Mouse (Mus musculus) gastrocnemius, postnatal 14 days (tissue): ENCODE results near the gene Stx2. TPM values are rescaled to one million over a fixed set of nuclear protein-coding genes. Genes with fewer than 3 reads are reported as not detected.
"Not testable (repeated sequence)": the region's sequence is repeated elsewhere in the genome, so short reads cannot be mapped to it uniquely, and the experiment has no call there.

Experiments used
- DNase-seq: peaks from one replicate; pipeline ENCODE4 v3.0.0; 2021; ENCODE audit warnings: mixed read lengths
- intact Hi-C: fragments of 180-260 bp; cut with DNase I; formaldehyde crosslinking; loops from one replicate; pipeline ENCODE4 v1.15.1; 2025; ENCODE audit warnings: low total_unique reads
- total RNA-seq, 2 experiments: library from RNA; stranded (reverse); gene quantifications; 2 replicates each; pipeline ENCODE4 v1.2.3; 2021

Gene Stx2
- total RNA-seq, 2 experiments from 2014 or later, result 8.7 to 10.4 TPM

DNA sequence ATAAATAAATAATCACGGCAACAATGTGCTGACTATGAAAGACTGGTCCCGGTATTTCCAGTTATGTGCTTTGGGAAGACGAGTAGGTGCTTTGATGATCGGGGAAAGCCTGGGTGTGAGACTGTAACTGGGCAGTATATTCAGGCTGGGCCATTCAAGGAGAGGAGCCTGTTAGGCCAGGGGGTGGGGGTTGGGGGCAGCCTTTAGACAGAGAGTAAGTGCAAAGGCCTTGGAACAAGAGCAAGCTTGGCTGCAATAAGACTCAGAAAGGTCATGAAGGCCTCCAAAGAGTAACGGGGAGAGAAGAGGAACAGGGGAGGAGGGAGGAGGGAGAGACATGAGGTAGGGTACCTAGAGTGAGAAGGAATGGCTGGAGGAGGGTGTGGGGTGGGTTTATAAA, 7.2 kb upstream of the Stx2 start:
- DNase-seq, result no peak
- intact Hi-C loops, result no loop called here

DNA sequence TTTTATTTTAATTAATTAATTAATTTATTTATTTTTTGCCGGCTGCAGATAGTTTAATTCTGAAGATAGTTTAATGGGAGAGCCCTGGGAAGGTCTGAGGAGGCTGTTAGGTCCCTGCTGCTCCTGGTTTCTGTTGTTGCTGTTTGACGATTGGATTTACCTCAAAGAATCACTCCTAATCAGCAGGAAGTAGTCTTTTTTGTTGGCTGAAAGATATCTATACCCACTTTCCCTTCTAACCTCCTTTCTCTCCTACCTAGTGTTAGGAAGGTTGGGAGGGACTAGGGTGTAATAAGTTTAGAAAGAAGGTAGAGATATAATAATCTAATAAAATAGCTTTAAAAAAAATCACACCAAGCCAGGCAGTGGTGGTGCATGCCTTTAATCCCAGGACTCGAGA, 6.6 kb upstream of the Stx2 start:
- no peak for DNase-seq
- intact Hi-C loops, result no loop called here

DNA sequence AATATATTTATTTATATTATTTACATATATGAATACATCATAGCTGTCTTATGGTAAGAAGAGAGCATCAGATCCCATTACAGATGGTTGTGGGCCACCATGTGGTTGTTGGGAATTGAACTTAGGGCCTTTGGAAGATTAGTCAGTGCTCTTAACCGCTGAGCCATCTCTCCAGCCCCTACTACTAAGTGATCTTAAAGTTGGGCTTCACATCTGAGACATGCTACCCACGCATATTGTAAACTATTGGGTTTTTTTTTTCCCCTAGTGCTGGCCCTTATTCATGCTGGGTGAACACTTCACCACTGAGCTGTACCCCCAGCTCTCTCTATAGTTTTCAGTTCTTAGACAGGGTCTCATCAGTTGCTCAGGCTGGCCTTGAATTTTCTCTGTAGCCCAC, 2.6 kb upstream of the Stx2 start:
- no peak for DNase-seq
- intact Hi-C loops, result no loop called here

DNA sequence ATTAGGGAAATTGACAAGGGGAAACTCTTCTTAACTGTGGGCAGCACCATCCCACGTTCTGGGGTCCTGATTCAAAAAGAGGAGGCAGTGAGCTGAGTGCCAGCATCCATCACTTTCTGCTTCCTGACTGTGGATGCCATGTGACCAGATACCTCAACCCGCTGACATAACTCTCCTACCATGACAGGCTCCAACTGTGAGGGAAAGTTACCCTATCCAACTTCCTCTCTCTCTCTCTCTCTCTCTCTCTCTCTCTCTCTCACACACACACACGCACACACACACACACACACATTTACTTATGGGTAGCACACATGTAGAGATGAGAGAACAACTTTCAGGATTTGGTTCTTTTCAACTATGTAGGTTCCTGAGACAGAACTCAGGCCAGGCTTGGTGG, 1.2 kb upstream of the Stx2 start:
- DNase-seq, result no peak
- intact Hi-C loops, result no loop called here

DNA sequence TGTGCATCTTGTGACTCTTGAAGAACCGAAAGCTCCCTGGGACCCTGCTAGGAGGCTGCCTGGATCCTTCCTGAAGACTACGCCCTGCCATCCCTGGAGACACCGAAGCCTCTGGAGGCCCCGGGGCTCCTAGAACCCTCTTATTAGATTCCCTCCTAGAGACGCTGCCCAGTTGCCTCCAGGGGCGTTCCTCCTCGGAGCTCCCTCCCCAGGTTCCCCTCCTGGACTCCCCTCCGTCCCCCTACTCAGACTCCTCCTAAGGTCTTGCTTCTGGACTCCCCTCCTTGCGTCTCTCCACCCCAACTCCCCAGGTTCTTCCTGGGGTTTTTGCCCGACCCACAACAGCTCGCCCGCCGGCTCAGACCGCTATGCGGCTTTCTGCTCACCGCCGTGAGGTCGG, 366 bp downstream of the Stx2 start:
- DNase-seq, result no peak

DNA sequence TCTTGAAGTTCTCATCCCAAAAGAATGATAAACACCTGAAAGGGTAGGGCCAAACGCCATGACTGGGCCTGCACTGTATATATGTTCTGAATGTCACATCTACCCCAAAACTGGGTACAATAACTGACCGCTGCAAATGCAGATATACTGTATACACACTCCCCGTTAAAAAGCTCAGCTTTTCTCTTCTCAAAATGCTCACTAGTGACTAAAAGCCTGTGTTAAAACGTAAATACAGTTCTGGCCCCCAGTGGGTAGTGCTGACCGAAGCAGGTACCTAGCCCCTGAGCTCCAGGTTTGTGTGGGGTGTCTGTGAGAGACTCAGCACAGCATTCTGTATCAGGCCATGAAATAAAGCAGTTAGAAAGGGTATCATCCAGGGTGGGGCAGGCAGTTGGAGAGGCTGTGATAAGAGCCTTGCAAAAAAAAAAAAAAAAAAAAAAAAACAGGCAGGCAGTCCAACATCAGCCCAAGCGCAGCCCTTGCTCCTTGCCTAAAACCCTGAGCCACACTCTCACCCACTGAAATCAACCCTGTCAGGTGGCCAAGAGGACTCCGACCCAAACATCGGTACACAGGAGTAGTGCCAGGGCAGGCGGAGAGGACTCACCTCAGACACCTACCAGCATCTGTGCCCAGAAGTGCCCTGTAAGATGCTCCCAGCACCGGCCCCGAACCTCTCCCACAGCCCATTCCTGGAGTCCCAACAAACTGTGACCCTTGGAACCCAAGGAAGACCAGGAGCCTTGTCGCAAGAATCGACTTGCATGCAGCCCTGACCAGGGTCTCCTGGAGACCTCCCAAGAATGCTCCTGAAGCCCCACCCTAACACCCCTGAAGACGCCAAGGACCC, 1.0 kb downstream of the Stx2 start:
- intact Hi-C loops, result no loop called here
- DNase-seq, result no peak

More for the DNA sequence above, 366 bp downstream of the Stx2 start:
- intact Hi-C loops, result no loop called here

DNA sequence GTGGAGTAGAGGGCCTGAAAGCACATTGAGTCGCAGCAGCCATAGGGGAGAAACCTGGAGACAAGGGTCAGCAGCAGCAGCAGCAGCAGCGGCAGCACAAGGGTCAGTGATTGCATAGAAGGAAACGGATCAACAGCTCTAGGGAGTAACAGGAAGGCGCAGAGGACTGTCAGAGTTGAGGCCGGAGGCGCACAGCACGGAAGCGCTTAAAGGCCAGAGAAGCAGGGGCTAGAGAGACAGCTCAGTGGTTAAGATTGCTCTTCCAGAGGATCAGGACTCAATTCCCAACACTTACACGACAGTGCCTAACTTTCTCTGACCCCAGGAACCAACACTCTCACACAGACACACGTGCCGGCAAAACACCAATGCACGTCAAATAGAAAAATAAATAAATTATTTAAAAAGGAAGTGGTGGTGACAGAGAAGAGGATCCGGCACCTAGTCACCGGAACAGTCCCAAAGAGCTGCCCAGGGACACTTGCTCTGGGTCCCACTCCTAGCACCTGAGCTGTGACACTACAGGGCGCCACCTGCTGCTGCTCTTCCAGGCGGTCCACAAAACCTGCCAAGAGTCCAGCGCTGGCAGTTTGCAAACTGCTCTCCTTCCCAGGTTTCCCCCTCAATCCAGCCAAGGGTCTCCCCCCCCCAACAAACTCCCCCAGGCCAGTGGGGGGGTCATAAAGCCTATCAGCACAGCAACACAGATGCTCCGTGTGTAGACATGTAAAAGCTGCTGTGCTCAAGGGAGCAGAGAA, 2.2 kb downstream of the Stx2 start:
- intact Hi-C loops, result no loop called here
- DNase-seq, result no peak

DNA sequence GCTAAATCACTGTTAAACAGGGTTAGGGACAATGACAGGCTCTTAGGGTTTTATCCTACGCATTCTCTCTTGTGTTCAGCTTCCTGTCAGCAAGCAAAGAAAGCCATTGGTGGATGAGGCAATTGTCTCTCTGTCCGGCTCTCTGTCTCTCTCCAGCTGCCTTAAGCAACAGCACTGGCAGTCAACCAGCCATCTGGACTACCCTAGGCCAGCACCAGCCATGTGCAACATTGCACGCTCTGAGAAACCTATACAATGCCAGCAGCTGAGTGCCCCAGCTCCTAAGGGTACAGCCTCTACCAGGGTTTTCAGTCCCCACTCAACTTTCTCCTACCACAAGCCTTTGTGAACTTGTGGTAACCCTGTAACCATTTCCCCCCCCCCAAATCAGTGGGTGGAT, 3.0 kb downstream of the Stx2 start:
- DNase-seq, result no peak
- intact Hi-C loops, result no loop called here

DNA sequence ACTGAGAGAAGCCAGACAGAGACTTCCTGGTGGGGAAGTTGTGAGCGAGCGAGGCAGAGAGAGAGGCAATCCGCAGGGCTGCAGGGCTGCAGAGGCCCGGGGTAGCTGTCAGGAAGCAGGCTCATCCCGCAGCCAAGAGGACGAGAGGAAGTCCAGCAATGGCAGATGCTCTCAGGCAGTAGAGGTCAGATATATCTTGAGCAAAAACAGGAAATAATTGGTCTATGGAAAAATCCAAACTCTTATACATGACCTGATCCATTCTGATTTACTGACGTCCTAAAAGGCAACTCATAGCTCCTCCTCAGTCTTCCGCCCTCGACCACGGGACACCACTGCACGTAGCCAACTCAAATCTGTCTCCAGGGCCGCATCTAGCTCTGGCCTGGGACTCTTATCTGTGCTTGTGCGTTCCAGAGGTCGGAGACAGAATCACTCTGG, 5.8 kb downstream of the Stx2 start:
- intact Hi-C loops, result no loop called here
- DNase-seq, result peak; percentile 19

DNA sequence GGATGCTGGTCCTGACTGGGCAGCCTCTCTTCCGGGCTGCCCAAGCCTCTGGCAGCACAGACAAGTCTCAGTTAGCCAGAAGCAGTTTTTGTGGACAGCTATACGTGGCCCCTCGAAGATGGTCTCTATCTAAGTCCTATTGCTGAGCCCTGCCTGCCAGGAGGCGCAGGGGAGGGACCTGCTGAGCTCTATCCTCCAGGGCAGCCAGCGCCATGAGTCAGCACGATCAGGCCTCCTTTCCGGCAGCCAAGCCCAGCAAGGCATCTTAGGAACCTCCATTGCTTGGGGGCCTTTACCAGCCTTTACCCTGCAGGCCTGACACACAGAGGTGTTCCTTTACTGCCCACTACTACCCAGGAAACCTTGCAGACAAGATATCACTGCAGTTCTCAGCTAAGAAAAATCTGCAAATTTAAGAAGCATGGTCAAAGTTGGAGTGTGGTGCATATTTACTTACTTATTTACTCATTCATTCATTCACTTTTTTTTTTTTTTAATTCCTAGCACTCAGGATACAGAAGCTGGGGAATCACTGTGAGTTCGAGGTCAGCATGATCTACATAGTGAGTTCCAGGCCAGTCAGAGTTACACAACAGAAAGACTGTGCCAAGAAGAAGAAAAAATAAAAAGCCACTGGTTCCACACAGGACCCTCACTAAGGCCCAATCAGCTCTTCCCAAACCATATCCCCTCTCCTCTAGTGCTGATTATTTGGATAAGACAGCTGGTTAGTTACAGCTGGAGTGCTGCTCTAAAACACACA, 7.5 kb downstream of the Stx2 start:
- peak; percentile 26 for DNase-seq
- intact Hi-C loops, result no loop called here

DNA sequence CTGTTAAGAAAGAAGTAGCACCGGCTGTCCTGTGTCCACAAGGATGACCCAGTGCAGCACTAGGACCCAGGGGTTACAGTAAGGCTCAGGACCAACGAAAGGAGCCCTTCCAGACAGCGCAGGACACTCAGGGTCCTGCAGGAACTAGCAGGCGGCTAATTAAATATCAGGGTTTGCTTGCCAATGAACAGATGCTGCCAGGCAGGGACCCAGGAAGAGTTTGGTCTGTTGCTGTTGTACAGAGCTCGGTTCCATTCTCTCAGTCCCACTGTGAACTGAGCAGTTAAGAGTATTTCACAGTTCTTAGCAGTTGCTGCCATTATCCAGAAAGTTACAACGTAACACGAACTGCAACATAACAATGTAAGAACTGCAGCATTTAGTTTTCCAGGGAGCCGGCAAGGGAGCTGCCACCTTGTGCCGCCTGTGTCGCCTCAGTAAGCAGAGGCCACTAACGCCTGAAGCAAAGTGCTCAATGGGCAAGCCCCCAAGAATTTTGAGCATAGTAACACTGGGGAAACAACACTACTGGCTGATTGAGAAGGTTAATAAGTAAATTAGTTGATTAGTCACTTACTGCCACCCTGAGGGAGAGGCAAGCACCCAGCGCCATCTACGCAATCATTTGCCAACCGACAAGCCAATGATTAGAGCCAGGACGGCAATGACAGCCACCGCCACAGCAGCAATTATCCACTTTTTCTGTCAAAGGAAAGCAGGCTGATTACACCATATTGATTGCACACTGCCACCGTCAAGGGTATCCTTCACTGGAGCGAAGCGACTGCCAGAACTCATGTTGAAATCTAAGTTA, 21.0 kb downstream of the Stx2 start:
- no peak for DNase-seq
- intact Hi-C loops, result no loop called here

DNA sequence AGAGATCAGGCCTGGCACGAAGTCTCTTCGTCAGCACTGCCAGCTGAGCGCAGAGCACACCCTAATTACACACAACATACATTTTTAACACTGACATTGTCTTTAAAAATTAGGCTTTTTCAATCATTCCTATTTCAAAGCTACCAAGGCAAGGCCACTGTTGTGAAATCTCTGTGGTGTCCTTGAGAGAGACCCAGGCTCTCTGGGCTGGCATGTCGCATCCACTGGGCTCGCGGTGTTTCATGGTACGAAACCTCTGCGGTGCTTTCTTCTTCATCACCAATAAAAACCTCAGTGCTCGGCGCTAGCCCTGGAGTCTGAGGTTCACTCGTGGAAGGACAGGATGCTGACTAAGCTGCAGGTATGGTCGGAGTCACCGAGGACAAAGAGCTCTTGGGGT, 22.4 kb downstream of the Stx2 start:
- intact Hi-C loops, result no loop called here
- DNase-seq, result no peak

DNA sequence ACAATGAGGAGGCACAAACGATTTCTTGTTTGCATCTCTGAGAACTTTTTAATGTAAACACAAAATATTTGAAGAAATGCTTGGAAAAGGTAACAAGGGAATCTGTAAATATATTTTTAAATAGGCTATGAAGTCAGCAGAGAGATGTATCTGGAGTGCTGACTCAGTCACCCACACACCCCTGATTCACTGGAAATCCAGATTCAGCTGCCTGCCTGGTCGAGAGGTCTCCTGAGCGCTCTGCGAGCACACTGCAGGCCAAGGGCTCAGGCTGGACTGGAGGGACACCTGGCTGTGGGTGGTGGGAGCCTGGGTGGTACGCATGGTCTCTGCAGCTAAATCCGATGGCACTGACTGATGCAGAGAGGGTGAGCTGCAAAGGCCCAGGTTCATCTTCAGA, 23.8 kb downstream of the Stx2 start:
- intact Hi-C loops, result no loop called here

DNA sequence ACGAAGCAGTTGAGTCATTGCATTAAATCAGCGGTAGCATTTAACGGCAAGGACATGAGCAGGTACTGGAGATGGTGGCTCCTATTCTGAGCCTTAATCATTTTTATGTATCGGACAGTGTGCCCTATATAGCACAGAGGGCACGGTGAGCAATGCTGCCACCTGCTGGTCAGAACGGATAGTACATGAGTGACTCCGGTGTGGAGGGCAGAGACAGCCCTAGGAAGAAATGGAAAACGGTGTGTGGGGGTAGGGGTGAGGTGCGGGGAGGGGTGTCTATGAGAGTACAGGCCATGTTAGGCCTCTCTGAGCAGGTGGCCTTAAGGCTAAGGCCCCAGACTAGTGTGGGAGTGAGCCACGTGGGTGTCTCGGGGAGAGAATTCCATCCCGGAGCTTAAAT, 26.8 kb downstream of the Stx2 start:
- intact Hi-C loops, result no loop called here
- peak; percentile 48 for DNase-seq

More for the DNA sequence above, 23.8 kb downstream of the Stx2 start:
- no peak for DNase-seq

DNA sequence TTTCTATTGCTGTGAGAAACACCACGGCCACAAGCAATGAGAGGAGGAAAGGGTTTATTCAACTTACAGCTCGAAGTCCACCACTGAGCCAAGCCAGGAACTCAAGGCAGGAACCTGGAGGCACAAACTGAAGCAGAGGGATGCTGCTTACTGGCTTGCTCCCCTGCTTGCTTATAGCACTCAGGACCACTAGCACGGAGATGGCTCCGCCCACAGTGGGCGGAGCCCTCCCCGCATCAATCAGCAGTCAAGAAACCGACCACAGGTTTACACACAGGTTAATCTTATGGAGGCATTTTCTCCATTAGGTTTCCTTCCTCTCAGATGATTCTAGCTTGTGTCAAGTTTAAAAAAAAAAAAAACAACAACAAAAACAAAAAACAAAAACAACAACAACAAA, 27.5 kb downstream of the Stx2 start:
- intact Hi-C loops, result no loop called here
- DNase-seq, result no peak

DNA sequence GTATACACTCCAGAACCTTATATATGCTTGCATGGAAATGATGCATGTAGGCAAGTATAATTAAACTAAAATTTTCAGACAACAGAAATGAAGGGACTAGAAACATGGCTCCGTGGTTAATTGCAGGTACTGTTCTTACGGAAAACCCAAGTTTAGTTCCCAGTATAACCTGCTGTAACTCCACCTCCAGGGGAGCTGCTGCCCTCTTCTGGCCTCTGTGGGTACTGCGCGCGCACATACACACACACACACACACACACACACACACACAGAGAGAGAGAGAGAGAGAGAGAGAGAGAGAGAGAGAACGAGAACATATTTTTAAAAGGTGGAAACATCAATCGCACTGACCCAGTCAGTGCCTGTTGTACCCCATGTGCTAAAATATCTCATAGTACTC, 29.4 kb downstream of the Stx2 start:
- DNase-seq, result no peak
- intact Hi-C loops, result no loop called here

DNA sequence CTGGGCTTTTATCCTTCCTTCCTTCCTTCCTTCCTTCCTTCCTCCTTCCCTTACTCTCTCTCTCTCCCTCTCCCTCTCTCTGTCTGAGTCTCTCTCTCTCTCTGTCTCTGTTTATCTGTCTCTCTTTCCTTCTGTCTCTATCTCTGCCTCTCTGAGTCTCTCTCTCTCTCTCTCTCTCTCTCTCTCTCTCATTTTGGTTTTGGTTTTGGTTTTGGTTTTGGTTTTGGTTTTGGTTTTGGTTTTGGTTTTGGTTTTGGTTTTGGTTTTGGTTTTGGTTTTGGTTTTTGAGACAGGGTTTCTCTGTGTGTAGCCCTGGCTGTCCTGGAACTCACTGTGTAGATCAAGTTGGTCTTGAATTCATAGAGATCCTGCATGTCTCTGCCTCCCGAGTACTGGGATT, 30.9 kb downstream of the Stx2 start:
- DNase-seq, intact Hi-C loops: not testable (repeated sequence)

DNA sequence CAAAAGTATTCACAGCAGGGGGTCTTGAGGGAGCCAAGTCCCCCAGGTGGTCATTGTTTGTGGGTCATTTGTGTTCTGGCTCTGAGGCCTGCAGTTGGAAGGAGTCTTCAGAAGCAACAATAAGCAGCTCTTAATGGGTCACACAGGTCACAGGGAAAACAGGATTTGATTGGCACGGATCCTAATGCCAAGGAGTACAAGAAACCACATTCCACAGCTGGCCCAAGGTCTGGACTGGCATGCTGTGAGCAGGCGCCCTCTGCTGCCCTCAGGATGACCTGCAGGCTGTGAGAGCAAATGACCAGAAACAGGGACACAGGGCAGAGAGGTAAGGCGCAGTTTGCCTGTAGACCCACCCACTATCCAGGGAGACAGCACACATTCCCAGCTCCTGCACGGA, 32.1 kb downstream of the Stx2 start:
- no peak for DNase-seq
- intact Hi-C loops, result no loop called here

DNA sequence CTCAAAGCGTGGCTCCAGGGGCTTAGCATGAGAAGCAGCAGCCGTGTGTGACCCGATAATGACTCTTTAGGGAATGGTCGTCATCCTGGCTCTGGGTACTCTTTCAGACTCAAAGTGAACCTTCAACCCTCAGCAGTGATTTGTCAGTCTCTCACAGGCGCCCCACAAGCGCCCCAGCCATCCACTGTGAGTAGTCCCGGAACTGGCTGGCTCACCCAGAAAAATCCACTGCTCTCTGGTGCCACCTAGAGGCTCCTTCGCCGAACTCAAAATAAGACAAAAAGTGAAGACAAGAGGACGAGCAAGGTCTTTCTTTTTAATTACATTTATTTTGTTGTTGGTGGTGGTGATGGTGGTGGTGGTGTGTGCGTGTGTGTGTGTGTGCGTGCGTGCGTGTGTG, 37.1 kb downstream of the Stx2 start:
- DNase-seq, result peak; percentile 52
- intact Hi-C loops, result no loop called here
